Mouse (Mus musculus) hindbrain, embryonic 12.5 days (tissue): ENCODE measurements around the gene 2300009A05Rik. TPM values are rescaled to one million over a fixed set of nuclear protein-coding genes. Genes with fewer than 3 reads are reported as not detected.

Experiments used
- ATAC-seq: fragments of 200-750 bp; cut with Nextera tagmentation; 2 replicates; pipeline ENCODE4 v1.8.0; 2017; ENCODE audit warnings: moderate TSS enrichment; ENCODE audit not compliant: low FRiP score
- H3K27ac ChIP-seq: fragments of 300-500 bp; sonication (generic); 2 replicates; pipeline ENCODE4 v1.5.1; 2016; ENCODE audit warnings: mild to moderate bottlenecking
- H3K27me3 ChIP-seq: fragments of 300-500 bp; sonication (generic); 2 replicates; pipeline ENCODE4 v1.6.1; 2016; ENCODE audit warnings: mild to moderate bottlenecking
- H3K36me3 ChIP-seq: fragments of 300-500 bp; sonication (generic); 2 replicates; pipeline ENCODE4 v1.6.1; 2016; ENCODE audit warnings: mild to moderate bottlenecking
- H3K4me1 ChIP-seq: fragments of 300-500 bp; sonication (generic); 2 replicates; pipeline ENCODE4 v1.6.1; 2016
- H3K4me2 ChIP-seq: fragments of 300-500 bp; sonication (generic); replicated peaks from 2 replicates; pipeline ENCODE4 v1.6.1; 2016; ENCODE audit warnings: mild to moderate bottlenecking
- H3K4me3 ChIP-seq: fragments of 300-500 bp; sonication (generic); 2 replicates; pipeline ENCODE4 v1.5.1; 2016; ENCODE audit warnings: mild to moderate bottlenecking
- H3K9ac ChIP-seq: fragments of 300-500 bp; sonication (generic); 2 replicates; pipeline ENCODE4 v1.6.1; 2016; ENCODE audit warnings: mild to moderate bottlenecking, moderate library complexity
- H3K9me3 ChIP-seq: fragments of 300-500 bp; sonication (generic); replicated peaks from 2 replicates; pipeline ENCODE4 v1.6.1; 2016; ENCODE audit warnings: mild to moderate bottlenecking
- WGBS: fragments of 180-500 bp; shearing (Covaris S2); methylation state at CpG from one replicate; pipeline ENCODE4 v1.1.7; 2016; 5-methylcytosine and 5-hydroxymethylcytosine counted together
- polyA plus RNA-seq: library from polyadenylated mRNA; unstranded; fragments of >200 nt; fragmentation: Nextera tagmentation; extraction: Ambion mirVana; gene quantifications from 2 replicates; pipeline ENCODE4 v1.2.1, GENCODE M21; 2016

Gene 2300009A05Rik
- polyA plus RNA-seq: 45.3 and 53.1 TPM in 2 replicates

DNA sequence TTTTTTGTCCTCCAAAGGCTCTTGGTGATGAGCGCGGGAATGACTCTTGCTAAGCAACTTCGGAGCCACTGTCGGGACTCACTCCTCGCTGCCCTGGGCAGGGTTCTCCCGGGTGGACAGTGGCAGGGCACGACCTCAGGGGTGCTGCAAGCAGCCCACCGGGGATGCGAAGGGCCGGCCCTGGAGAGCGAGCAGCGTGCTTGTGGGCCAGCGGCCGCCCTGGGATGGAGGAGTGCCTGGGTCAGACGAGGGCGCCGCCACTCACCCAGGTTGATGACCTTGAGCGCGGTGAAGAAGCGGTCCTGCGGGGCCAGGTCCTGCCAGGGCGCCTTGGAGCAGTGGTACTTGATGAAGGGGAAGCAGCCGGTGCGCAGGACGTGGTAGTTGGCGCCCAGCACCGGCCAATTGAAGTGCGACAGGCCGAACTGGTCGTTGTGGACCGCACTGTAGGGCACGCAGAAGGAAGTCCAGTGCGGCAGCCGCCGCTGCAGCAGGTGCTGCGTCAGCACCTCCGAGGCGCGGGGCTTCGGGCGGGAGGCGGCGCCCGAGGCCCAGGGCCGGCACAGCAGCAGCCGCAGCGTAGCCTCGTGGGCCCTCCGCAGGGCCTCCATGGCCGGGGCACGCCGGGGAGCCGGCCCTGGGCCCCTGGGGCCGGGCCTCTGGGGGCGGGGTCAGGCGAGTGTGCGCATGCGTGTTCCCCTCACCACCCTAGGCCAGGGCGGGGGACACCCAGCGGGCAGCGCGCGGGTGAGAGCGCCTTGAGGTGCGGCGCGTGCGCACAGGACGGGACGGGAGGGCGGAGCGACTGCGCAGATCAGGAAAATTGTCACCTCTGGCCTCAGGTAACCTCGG is at the start of gene 2300009A05Rik:
TSS of gene 2300009A05Rik (minus strand) at position 636 of the 852 bp plus-strand sequence.
- no peaks in the 10 kb centered on the region for H3K36me3 ChIP-seq
- WGBS: under 1% methylated on average over 68 of the region's 74 CpGs
- H3K27ac ChIP-seq: peak within 1 kb of the TSS; percentile 81
- peak; percentile 95 for ATAC-seq
- H3K9me3 ChIP-seq: no peaks in the 10 kb centered on the region
- H3K4me1 ChIP-seq: peaks cover 11% of the 10 kb centered on the region; the same call in 1 of the 2 replicates
- H3K4me3 ChIP-seq: peak within 1 kb of the TSS; percentile 77
- peak within 1 kb of the TSS; percentile 95 for H3K9ac ChIP-seq
- H3K27me3 ChIP-seq: no peaks in the 10 kb centered on the region
- H3K4me2 ChIP-seq: peak within 1 kb of the TSS; percentile 89

DNA sequence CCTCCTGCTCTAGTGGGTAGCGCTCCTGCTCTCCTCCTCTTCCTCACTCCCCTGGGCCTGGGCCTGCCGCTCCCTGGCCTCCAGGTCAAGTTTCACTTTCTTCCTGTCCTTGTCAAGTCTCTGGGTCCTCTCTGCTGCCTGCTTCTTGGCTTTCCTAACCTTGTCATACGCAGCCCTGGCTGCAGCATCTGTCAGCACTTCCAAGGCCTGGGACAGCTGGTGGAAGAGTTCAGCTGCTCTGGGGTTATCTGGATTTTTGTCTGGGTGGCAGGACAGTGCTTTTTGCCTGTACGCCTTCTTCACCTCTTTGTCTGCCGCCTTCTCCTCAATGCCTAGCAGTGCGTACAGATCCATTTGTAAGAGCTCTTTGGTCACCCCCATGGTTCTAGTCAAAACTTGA is 44.6 kb upstream of the 2300009A05Rik start:
- no peaks in the 10 kb centered on the region for H3K4me1 ChIP-seq
- no peaks in the 10 kb centered on the region for H3K27me3 ChIP-seq
- no peak overlapping the region for H3K4me2 ChIP-seq
- no peaks in the 10 kb centered on the region for H3K36me3 ChIP-seq
- no peak overlapping the region for H3K4me3 ChIP-seq
- H3K9me3 ChIP-seq: no peaks in the 10 kb centered on the region
- H3K27ac ChIP-seq: no peak overlapping the region
- H3K9ac ChIP-seq: no peak overlapping the region
- ATAC-seq: no peak
- 70% methylated on average over 6 of the region's 6 CpGs for WGBS

DNA sequence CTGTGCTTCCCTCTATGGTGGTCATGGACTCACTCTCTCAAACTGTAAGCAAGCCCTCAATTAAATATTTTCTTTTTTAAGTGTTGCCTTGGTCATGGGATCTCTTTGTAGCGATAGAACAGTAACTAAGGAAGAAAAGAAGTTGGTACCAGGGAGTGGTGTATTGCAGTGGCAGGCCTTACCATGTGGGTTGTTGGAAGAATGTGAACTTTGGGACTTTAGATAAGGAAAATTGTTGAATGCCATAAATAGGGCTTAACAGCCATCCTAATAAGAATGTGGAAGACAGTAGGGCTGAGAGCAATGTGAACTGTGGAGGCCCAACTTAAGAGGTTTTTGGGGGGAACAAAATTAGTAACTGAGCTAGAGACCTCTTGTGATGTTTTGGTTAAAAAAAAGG is 31.6 kb upstream of the 2300009A05Rik start:
- H3K27ac ChIP-seq: no peak overlapping the region
- no peak overlapping the region for H3K4me3 ChIP-seq
- no peaks in the 10 kb centered on the region for H3K9me3 ChIP-seq
- ATAC-seq: no peak
- WGBS: 71% methylated on average over 1 of the region's 1 CpGs
- no peaks in the 10 kb centered on the region for H3K36me3 ChIP-seq
- H3K4me2 ChIP-seq: no peak overlapping the region
- H3K27me3 ChIP-seq: no peaks in the 10 kb centered on the region
- no peak overlapping the region for H3K9ac ChIP-seq
- no peaks in the 10 kb centered on the region for H3K4me1 ChIP-seq

GRCm38 (mm10) chr9:63421096-63421736 is 22.2 kb upstream of the 2300009A05Rik start:
- Histone ChIP-seq H3K36me3 (no peaks in the 10 kb centered on the region), H3K9me3 (no peaks in the 10 kb centered on the region), H3K27me3 (no peaks in the 10 kb centered on the region), H3K4me1 (no peaks in the 10 kb centered on the region; the same call in 1 of the 2 replicates), H3K4me2 (no peak overlapping the region), H3K9ac (no peak overlapping the region), H3K4me3 (no peak overlapping the region), H3K27ac (no peak overlapping the region)
- ATAC-seq: no peak
- 70% methylated on average over 9 of the region's 9 CpGs for WGBS

GRCm38 (mm10) chr9:63420396-63420795 is 21.4 kb upstream of the 2300009A05Rik start:
- H3K4me3 ChIP-seq: no peak overlapping the region
- H3K4me2 ChIP-seq: no peak overlapping the region
- no peak overlapping the region for H3K9ac ChIP-seq
- H3K27ac ChIP-seq: no peak overlapping the region
- WGBS: 31% methylated on average over 6 of the region's 6 CpGs
- no peaks in the 10 kb centered on the region for H3K27me3 ChIP-seq
- no peaks in the 10 kb centered on the region for H3K36me3 ChIP-seq
- H3K9me3 ChIP-seq: no peaks in the 10 kb centered on the region
- H3K4me1 ChIP-seq: no peaks in the 10 kb centered on the region; the same call in 1 of the 2 replicates
- ATAC-seq: no peak

GRCm38 (mm10) chr9:63400176-63400575 is 1.1 kb upstream of the 2300009A05Rik start:
- no peaks in the 10 kb centered on the region for H3K9me3 ChIP-seq
- 90% methylated on average over 1 of the region's 1 CpGs for WGBS
- H3K27me3 ChIP-seq: no peaks in the 10 kb centered on the region
- ATAC-seq: no peak
- no peak overlapping the region for H3K27ac ChIP-seq
- H3K4me3 ChIP-seq: no peak overlapping the region
- H3K36me3 ChIP-seq: no peaks in the 10 kb centered on the region
- no peak overlapping the region for H3K9ac ChIP-seq
- no peak overlapping the region for H3K4me2 ChIP-seq
- H3K4me1 ChIP-seq: peaks cover 11% of the 10 kb centered on the region; the same call in 1 of the 2 replicates

- Histone ChIP-seq H3K27me3 (no peaks in the 10 kb centered on the region), H3K4me3 (peak overlapping the region; percentile 77), H3K4me2 (peak overlapping the region; percentile 89), H3K9ac (peak overlapping the region; percentile 95), H3K36me3 (no peaks in the 10 kb centered on the region), H3K9me3 (no peaks in the 10 kb centered on the region), H3K27ac (peak overlapping the region; percentile 81), H3K4me1 (peaks cover 11% of the 10 kb centered on the region; the same call in 1 of the 2 replicates)
- 3% methylated on average over 8 of the region's 8 CpGs for WGBS
- ATAC-seq: peak; percentile 67
Measured at GRCm38 (mm10) chr9:63399463-63399815, 393 bp upstream of the 2300009A05Rik start.

DNA sequence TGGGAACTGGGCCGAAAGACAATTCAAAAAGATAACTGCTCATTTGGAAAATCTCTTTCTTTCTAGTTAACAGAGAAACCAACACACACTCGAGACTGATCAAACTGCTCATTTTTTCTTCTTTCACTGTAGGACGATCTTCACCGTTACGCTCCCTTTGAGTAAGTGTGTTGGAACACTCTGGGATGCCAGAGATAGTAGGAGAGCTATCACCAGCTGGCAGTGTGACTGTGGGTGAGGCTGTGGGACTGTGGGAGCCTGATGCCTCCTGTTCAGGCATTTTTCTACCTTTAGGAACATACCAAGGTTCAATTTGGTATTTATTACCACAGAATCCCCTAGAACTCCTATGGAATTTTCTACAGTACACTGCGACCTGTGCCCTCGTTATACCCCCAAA is 3.4 kb downstream of the 2300009A05Rik start:
- 84% methylated on average over 7 of the region's 7 CpGs for WGBS
- no peaks in the 10 kb centered on the region for H3K9me3 ChIP-seq
- H3K36me3 ChIP-seq: no peaks in the 10 kb centered on the region
- no peak overlapping the region for H3K4me3 ChIP-seq
- peaks cover 11% of the 10 kb centered on the region; the same call in 1 of the 2 replicates for H3K4me1 ChIP-seq
- no peak overlapping the region for H3K4me2 ChIP-seq
- H3K27me3 ChIP-seq: no peaks in the 10 kb centered on the region
- no peak for ATAC-seq
- H3K27ac ChIP-seq: no peak overlapping the region
- H3K9ac ChIP-seq: no peak overlapping the region

- H3K9ac ChIP-seq: no peak overlapping the region
- H3K4me1 ChIP-seq: no peaks in the 10 kb centered on the region
- no peaks in the 10 kb centered on the region for H3K27me3 ChIP-seq
- no peak overlapping the region for H3K27ac ChIP-seq
- H3K36me3 ChIP-seq: no peaks in the 10 kb centered on the region
- H3K4me3 ChIP-seq: no peak overlapping the region
- no peaks in the 10 kb centered on the region for H3K9me3 ChIP-seq
- WGBS: 88% methylated on average over 2 of the region's 2 CpGs
- no peak for ATAC-seq
- no peak overlapping the region for H3K4me2 ChIP-seq
Measured at GRCm38 (mm10) chr9:63391307-63391706, 7.7 kb downstream of the 2300009A05Rik start.

DNA sequence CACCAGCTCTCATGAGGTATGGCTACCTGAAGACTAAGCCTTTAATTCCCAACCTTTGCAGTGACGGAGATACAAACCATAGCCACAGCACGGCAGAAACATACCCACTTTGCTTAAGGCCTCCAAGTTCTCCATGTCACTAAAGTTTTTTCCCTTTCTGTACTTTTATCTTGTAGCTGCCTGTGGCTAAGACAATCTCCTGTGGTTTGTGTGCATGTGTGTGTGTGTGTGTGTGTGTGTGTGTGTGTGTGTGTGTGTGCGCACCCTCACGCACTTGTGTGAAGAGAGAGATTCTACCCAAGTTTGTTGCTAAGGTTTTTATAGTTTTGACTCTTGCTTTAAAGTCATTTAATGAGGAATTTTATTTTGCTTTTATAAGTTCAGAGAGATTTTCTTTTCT is 16.3 kb downstream of the 2300009A05Rik start:
- Histone ChIP-seq H3K9me3 (no peaks in the 10 kb centered on the region), H3K4me3 (no peak overlapping the region), H3K27ac (no peak overlapping the region), H3K27me3 (no peaks in the 10 kb centered on the region), H3K4me1 (peaks cover 5% of the 10 kb centered on the region), H3K4me2 (no peak overlapping the region), H3K36me3 (no peaks in the 10 kb centered on the region), H3K9ac (no peak overlapping the region)
- WGBS: 96% methylated on average over 4 of the region's 4 CpGs
- ATAC-seq: no peak

GRCm38 (mm10) chr9:63380326-63380725 is 18.7 kb downstream of the 2300009A05Rik start:
- no peak for ATAC-seq
- Histone ChIP-seq H3K36me3 (no peaks in the 10 kb centered on the region), H3K4me3 (no peak overlapping the region), H3K4me2 (no peak overlapping the region), H3K27me3 (no peaks in the 10 kb centered on the region), H3K27ac (no peak overlapping the region), H3K9ac (no peak overlapping the region), H3K4me1 (peaks cover 24% of the 10 kb centered on the region), H3K9me3 (no peaks in the 10 kb centered on the region)
- WGBS: 87% methylated on average over 3 of the region's 3 CpGs

- Histone ChIP-seq H3K9ac (peak overlapping the region; percentile 93), H3K9me3 (no peaks in the 10 kb centered on the region), H3K4me1 (peaks cover 34% of the 10 kb centered on the region), H3K27me3 (no peaks in the 10 kb centered on the region), H3K4me2 (peak overlapping the region; percentile 90), H3K4me3 (peak overlapping the region; percentile 87), H3K36me3 (peaks cover 6% of the 10 kb centered on the region; the same call in 1 of the 2 replicates), H3K27ac (peak overlapping the region; percentile 85)
- 19% methylated on average over 8 of the region's 8 CpGs for WGBS
- no peak for ATAC-seq
Measured at GRCm38 (mm10) chr9:63378174-63378573, 20.9 kb downstream of the 2300009A05Rik start.
